Mouse (Mus musculus) ovary, postnatal 14 days (tissue): ENCODE measurements around the gene Abracl.

Source experiments
- DNase-seq: peaks from one replicate; pipeline ENCODE4 v3.0.0; 2022; ENCODE audit warnings: low spot score

Gene Abracl

DNA sequence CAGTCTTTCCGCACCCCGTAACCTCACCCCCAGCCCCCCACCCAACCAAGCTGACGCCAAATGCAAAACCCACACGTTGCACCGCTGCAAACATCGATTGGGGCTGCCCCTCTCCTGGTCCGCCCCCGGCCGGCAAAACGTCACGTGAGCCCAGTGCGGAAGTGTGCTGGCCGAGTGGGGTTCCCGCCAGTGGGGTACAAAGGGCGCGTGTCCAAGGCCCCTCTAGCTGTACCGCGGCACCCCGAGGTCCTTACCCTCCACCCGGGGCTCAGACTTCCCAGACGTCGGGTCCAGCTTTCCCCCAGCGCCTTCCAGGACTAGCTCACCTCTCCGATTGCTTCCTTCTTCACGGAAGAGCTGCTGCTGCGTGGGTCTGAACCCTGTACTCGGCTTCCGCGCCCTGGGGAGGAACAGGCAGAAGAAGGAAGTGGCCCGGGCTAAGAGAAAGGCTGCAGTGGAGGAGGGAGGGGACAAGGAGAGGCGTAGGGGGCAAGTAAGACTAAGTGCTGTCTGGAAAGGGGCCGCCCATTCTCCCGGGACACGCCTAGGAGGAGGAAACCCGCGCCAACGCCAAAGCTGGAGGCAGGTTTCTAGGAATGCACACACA, at the start of gene Abracl:
Gene Abracl, minus strand, starts transcription at position 548 of the 607 bp plus-strand sequence.
- DNase-seq: peak; percentile 64

DNA sequence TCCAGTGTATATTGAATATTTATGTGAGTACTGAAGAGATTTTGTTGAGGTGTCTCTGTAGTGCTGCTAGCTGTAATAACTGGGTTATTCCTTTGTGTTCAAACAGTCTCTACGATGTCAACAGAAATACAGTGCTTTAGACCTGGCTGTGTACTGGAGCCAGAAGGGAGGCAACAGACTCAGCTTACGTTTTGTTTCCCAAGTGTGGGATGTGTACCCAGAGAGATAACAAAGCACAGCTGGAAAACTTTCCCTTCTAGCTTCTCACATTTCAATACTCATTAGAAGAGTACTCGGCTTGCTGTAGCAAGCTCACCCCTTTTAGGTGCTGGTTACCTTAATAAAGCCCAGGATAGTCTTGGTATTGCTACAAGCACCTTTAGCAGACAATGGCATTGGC, 49.8 kb upstream of the Abracl start:
- no peak for DNase-seq

DNA sequence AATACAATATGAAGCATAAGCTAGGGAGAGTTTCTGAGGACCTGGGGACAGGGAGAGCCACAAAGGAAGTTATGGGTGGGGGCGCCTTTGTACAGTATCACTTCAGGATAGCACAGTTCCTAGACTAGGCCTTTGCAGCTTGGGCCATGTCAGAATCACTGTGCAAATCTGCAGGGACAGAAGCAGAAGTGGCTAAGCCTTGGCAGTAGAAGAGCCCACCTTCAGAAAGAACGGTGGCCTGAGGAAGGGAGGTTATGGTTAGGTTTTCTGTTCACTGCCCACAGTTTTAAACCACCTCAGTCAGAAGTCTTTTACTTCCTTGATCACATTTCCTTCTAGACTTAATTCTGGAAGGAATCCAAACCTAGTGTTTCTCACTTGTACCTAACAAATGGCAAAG, 47.5 kb upstream of the Abracl start:
- DNase-seq: no peak

DNA sequence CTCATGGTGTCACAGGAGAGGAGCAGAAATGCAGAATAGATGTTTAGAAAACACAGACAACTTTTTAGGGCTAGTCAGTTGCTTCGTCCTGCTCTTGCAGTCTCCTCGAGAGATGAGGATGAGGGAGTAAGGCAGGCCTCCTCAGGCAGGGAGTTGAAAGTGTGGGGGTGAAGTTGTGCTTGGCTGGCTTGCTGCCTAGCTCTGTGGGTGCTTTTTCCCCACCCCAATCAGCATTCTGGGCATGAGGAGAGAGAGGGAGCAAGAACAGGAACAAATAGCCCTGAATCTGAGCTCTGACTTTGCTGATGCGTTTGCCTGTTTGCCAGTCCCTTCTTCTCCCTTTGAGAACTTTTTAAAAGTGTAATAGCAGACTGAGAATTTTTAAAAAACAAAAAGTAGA, 47.1 kb upstream of the Abracl start:
- DNase-seq: no peak

GRCm38 (mm10) chr10:18069576-18069975, 46.5 kb upstream of the Abracl start:
- no peak for DNase-seq

- DNase-seq: no peak
Measured at GRCm38 (mm10) chr10:18068880-18069279, 45.8 kb upstream of the Abracl start.

DNA sequence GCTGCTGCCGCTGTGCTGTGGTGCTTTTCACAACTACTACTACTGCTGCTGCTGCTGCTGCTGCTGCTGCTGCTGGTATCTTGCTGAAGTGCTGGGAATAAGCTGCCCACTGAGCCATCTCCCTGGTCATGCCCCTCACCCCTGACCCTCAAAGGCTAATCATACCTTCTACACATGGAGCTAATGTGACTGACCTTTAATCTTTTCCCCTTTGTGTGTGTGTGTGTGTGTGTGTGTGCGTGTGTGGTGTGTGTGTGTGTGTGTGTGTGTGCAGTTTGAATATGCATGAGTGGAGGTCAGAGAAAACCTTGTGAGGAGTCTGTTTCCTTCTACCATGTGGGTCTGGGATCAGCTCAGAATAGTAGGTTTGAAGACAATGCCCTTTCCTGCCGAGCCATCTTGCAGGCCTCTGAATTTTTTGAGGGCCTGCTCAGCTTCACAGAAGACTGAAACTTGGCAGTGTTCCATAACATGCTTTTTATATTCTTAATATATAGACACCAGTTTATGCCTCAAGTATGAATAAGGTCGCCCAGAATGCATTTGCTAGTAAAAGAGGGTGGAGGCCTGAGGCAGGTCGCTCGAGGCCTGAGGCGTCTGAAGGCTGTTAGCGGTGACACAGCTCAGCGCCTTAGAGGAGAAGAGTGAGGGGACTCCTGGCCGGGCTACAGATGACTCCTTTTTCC, 44.8 kb upstream of the Abracl start:
- no peak for DNase-seq

DNA sequence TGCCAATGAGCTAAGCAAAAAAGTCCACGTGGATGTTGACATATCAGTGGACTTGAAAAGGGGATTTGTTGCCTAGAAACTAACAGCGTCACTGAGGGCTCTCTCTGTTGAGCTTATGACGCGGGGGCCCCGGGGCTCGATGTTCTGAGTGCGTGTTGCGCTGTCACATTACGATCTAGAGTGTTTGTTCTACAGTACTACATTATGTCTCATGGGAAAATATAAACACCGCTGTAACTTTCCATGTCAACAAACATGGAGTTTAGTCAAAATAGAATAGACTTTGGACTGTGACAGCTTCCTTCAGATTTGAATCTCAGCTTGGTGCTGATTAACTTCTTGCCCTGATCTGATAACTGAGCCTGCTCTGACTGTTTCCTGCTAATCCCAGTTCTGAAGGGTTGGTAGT, 42.9 kb upstream of the Abracl start:
- no peak for DNase-seq

- DNase-seq: no peak
Measured at GRCm38 (mm10) chr10:18064606-18065228, 41.6 kb upstream of the Abracl start.

- no peak for DNase-seq
Measured at GRCm38 (mm10) chr10:18061533-18061932, 38.4 kb upstream of the Abracl start.

GRCm38 (mm10) chr10:18060778-18061177, 37.7 kb upstream of the Abracl start:
- DNase-seq: no peak

DNA sequence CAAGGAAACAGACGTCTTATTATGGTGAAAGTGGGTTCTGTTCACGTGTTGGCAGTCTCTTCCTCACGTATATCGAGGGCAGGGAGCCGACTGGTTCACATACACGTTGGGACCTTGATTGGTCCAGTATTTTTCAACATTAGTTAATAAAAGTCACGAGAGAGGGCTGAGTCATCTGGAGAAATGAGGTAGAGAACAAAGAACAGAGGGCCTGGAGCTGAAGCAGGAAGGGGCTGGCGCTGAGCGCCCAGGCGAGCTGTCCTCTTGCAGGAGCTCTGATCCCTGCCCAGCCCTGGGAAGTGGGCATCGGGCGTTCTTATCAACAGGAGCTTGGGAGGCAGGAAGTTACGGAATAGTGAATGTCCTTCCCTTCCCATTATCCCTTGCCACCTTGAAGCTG, 36.7 kb upstream of the Abracl start:
- no peak for DNase-seq

- DNase-seq: no peak
Measured at GRCm38 (mm10) chr10:18058681-18059338, 35.7 kb upstream of the Abracl start.

DNA sequence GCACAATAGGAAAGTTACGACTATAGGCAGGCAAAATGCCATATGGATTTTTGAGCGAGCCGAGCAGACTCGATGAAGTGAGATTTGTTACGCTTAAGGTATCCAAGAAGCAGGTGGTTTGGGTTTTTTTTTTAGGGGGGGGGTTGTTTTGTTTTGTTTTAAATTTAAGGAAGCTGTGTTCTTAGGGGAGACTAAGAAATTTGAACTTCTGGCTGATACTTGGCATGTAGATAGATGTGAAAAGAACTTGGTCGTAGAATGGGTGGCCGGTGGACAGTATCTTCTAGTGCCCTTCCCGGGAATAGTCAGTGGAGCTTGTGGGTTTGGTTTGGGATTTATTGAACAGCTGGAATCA, 33.3 kb upstream of the Abracl start:
- DNase-seq: no peak

DNA sequence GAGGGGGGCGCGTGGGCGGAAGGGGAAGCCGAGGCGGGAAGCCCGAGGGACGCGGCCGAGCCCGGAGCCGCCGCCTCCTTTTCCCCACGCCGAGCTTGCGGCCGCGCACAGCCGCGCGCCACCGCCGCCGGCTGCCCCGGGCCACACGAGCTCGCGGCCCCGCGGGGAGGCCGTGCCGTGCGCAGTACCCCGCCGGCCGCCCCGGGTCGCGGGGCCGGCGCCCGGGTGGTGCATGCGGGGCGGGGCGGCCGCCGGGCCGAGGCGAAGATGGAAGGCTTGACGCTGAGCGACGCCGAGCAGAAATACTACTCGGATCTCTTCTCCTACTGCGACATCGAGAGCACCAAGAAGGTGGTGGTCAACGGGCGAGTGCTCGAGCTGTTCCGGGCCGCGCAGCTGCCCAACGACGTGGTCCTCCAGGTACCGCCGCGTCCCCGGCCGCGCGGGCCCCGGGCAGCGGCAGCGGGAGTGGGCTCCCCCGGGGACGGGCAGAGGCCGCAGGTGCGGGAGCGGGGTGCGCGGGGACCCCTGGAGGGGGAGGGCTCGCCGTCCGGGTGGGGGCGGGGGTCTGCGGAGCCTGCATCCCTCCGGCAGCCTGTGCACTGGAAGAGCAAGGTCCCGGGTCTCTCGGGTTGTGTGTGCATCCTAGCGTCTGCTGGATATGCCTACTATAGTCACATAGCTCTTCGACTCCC, 32.8 kb upstream of the Abracl start, which contains the start of gene Reps1:
Gene Reps1, plus strand, starts transcription at position 166 of the 695 bp plus-strand sequence.
- DNase-seq: no peak

- DNase-seq: peak; percentile 71
Measured at GRCm38 (mm10) chr10:18055009-18055695, 32.1 kb upstream of the Abracl start.

DNA sequence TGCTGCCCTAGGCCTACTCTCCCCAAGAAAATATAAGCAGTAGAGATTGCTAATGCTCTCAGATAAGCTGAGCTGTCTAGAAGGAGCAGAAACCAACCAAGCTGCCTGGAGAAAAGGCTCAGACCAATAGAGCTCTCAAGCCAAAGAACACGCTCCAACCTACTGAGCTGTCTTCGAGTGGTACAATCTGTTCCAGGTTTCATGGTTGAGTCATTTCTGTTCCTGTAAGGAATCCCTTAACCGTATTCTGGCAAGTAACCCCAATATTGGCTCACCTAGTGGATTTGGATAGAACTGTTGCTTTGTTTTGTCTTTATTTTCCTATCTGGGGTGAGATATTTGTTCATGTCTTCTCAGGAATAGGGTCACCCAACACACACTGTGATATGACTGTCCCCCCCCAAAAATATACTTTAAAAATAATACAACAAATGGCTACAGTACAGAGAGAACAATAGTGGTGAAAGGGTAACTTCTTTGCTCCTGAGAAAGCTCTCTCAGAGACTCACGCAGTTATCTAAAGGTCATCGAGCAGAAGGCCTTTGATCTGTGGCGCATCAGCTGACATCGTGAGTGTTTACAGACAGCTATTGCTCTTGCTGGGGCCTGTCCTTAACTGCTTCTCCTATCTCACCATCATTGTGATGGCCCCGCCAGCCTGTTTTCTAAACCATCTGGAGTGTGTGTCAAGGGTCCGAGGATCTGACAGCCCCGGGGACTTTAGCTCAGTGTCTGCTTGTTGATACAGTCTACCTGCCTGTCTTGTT, 24.5 kb upstream of the Abracl start:
- no peak for DNase-seq

DNA sequence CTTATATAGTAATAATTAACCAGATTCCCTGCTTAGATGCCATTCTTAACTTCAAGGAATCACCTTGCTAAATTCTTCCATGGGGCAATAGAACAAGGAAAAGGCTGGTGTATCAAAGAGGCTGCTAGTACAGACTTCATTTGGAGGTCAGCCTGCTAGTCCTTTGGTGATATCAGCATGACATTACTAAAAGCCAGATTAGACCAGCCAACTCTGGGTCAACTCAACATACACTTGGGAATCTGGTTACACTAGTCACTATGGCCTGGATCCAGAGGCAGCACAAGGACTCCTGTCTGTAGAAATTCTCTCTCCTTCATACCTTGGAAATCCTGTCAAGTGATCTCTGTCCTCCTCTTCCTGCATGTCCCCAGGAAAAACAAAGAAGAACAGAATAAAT, 23.3 kb upstream of the Abracl start:
- DNase-seq: no peak

DNA sequence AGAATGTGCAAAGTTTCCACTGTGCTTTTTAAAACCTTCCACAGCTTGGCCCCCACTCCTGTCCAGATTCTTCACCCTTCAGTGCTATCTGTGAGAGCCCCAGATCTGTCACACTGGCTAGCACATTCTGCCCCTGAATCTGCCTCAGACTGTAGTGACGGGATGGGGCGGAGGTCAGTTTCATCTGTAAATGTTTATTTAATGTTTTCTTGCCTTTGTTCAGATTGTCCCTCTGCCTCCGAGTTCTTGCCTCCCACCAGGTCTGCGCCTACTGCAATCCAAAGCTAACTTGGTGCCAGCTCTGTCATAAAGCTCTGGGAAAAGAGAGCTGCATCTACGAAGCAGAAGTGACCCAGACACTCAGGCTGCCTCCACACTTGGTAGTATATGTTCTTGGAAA, 13.8 kb upstream of the Abracl start:
- no peak for DNase-seq

DNA sequence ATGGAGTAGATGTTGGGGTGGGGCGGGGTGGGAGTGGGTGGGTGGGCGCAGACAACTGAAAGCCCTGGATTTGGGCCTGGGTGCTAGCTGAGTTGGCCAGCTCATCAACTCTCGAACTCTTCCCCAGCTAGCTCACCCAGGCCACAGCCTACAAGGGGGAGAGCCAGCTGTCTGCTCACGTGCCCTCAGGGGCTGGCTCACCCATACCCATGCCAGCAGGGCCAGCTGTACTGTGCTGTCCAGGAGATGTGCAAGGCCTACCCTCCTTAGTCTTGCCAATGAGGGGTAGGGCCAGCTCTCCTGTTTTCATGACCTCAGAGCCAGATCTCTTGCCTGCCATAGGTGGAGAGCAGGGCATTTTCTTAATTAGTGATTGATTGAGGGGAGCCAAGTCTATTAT, 11.3 kb upstream of the Abracl start:
- no peak for DNase-seq

GRCm38 (mm10) chr10:18022312-18022711, 776 bp downstream of the Abracl start:
- peak; percentile 57 for DNase-seq
